Mouse (Mus musculus) lung, postnatal 0 days (tissue): ENCODE data around the gene Zfp143.

Experiments used
- CTCF ChIP-seq: IDR thresholded peaks from 2 replicates; pipeline ENCODE4 v1.5.1; 2016; ENCODE audit warnings: antibody characterized with exemption, mild to moderate bottlenecking
- EP300 ChIP-seq: IDR thresholded peaks from 2 replicates; pipeline ENCODE4 v1.6.1; 2016; ENCODE audit warnings: antibody characterized with exemption, mild to moderate bottlenecking, control low read depth

DNA sequence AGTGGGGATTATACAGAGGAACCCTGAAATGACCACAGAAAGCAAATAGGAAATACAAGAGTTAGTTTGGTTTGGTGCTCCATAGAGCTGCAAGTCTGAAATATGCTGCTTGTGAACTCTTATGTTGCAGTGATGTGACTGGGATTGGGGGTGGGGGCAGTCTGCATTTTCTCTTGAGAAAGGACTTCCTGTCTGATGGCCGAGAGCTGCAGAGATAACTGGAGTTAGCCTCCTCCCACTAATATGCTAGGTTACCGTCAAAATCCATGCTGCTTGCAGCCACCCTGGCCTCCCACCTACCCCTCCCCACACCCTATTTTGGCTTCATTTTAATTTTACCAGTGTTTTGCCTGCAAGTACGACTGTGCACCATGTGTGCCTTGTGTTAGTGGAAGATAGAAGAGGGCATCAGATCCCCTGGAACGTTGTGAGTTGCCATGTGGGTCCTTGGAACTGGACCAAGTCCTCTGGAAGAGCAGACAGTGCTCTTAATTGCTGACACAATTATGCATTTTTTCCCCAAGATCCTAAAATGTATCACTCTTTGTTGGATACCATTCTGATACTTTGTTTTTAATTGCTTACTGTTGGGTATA, 49.1 kb downstream of the Zfp143 start:
- TF ChIP-seq CTCF (no peak), EP300 (no peak)
